Mouse (Mus musculus): ENCODE data around the gene Brat1.

Gene Brat1

DNA sequence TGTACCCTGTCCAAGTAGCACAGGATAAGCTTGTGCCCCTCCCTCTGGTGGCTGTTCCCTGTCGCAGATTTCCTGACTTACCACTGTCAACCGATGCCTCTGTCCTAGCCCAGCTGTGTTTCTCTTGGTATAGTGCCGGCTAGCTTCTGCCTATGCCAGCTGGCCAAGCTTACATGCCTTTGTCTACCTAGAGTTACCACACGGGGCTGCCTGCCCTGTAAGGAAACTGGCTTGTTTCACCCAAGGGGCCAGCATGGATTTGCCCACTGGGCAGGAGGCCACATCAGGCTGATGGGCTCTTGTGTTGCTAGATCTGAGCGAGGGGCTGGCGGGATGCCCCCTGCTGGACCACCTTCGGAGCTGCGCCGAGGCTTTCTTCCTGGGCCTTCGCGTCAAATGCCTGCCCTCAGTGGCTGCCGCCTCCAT is 38.9 kb downstream of the Brat1 start:
- no peak for DNase-seq (ENCODE audit: low spot score in 2 of 2)

GRCm38 (mm10) chr5:140748425-140748824 is 43.6 kb downstream of the Brat1 start:
- DNase-seq (ENCODE audit: low spot score in 2 of 2): peak in 1 of 2 experiments; percentile 29

GRCm38 (mm10) chr5:140749062-140749875 is 44.5 kb downstream of the Brat1 start:
- peak; percentile 58 to 66 for DNase-seq (ENCODE audit: low spot score in 2 of 2)

DNA sequence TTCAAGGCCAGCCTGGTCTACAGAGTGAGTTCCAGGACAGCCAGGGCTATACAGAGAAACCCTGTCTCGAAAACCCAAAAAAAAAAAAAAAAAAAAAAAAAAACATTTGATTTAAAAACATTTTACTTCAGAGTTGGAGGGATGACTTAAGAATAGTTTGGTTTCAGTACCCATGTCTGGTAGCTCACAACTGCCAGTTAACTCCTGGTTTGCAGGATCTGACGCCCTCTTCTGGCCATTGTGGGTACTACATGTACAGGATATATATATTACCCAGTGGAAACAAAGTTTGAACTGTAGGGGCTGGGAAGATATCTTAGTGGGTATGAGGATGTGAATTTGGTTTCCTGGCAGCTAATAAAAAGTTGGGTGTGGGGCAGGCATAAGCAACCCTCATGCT is 46.1 kb downstream of the Brat1 start:
- no peak for DNase-seq (ENCODE audit: low spot score in 2 of 2)

DNA sequence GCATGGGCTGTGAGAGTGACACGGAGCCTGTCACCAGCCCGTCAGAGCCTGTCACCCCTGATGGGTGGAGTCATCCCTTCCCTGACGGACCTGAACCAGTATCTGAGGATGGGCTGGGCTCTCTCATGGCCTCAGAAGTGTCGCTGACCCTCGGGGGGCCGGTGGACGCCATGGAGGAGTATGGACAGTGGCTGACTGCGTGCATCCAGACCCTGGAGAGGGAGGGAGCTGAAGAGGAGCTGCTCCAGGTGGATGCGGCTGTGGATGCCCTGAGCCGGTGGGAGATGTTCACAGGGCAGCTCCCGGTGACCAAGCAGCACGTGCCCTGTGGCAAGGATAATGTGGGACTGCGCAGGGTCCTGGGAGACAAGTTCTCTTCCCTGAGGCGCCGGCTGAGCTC is 47.2 kb downstream of the Brat1 start:
- DNase-seq (ENCODE audit: low spot score in 2 of 2): no peak

DNA sequence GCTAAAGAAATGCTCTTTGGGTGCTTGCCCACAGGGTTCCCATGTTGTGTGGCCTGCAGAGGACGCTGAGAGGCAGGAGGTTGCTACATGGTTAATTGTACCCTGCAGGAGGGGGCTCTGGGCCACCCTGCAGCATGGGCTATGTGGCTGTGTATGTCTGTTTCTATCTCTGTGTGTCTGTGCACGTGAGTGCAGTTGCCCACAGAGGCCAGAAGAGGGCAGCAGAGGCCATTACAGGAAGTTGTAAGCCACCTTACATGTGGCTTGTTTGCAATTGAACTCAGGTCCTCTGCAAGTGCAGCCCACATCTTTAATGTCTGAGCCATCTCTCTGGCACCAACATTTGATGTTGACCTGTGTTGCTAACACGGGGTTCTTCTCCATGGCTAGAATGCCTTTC is 47.8 kb downstream of the Brat1 start:
- DNase-seq (ENCODE audit: low spot score in 2 of 2): no peak

GRCm38 (mm10) chr5:140753223-140753622 is 48.4 kb downstream of the Brat1 start:
- DNase-seq (ENCODE audit: low spot score in 2 of 2): no peak

DNA sequence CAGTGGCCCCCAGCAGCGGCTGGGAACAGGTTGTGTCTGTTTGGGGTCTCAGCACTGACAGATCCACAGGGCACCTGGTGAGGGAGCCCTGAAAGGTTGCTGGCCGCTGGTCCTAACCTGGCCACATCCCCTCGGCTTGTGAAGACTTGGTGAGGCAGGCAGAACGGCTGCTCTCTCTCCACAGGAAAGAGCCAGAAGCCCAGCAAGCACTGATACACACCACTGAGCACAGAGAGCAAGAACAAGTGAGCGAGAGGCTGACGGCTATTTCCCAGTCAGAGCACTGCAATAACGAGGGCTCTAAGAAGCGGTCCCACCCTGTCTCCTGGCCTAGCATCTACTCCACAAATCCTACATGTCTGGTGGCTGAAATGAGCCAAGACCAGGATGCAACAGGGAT is 54.1 kb downstream of the Brat1 start:
- no peak for DNase-seq (ENCODE audit: low spot score in 2 of 2)

DNA sequence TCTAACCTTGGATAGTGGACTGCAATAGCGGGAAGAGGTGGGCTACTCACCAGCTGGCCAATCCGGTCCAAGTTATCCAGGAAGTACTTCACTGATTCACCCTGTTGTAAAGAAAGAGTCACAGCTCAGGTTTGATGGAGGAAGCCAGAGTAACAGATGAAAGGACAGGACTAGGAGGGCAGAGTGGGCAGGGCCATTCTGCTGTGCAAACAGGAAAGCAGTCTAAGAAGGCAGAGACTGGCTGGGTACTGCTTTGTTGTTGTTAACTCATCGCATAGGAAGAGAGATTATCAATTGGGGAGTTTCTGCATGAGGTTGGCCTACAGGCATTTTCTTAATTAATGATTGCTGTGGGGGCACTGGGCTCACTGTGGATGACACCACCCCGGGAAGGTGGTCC is 57.7 kb downstream of the Brat1 start:
- DNase-seq (ENCODE audit: low spot score in 2 of 2): no peak

- no peak for DNase-seq (ENCODE audit: low spot score in 2 of 2)
Observed at GRCm38 (mm10) chr5:140764921-140765613, 60.3 kb downstream of the Brat1 start.

DNA sequence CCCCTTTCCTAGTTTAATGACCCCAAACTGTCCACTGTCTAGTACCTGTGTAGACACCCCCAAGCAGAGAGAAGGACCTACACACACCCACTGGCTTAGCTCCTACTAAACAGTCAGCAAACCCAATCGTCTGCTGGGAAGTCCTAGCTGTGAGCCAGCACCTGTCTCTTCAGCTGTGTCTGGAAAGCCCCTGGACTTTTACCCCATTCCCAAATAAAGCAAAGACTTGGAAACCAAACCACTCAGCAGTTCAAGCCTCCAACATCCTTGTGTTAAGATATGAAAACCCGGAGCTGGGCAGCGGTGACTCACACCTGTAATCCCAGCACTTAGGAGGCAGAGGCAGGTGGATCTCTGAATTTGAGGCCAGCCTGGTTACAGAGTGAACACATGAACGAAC is 61.8 kb downstream of the Brat1 start:
- no peak for DNase-seq (ENCODE audit: low spot score in 2 of 2)

DNA sequence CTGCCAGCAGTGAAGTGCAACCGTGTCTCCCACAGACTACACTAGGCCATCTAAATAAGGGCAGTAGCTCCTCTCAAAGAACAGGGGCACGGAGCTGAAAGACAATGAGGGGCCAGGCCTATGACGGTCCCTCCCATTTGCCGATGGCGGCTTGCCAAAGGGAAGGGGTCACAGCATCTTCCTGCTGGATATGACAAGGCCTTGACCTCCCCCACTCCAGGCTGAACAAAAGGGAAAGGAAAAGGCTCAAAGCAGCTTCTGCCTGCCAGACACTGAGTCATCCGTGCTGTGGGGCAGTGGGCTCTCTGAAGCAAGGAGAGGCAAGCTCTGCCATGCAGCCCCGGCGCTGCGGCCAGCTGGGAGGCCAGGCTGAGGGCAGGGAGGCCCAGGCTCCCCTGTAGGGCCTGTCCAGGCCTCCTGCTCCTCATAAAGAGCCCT is 62.9 kb downstream of the Brat1 start:
- peak; percentile 36 to 71 for DNase-seq (ENCODE audit: low spot score in 2 of 2)

DNA sequence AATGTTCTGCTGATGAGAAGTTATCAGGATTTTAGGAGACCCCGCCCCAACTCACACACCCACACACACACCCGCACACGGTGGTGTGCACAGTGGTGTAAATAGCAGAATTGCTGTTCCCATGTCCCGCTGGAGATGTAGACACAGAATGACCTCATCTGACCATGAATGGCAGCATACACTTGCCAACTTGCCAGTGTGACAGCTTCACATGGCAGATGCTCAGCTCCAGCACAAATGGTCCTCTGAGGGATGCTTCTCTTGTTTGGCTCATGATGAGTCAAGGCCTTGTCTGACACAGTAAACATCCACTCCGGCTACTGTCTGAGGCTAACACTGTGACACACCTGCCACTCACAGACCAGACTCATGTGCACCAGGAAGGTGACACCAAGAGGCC is 63.5 kb downstream of the Brat1 start:
- no peak for DNase-seq (ENCODE audit: low spot score in 2 of 2)

Measured in urinary bladder, postnatal 36 days (tissue).